Mouse (Mus musculus): Measurements from ENCODE around the gene Gm11011. TPM values are rescaled to one million over a fixed set of nuclear protein-coding genes. Genes with fewer than 3 reads are reported as not detected.

The Gm11011 gene
- polyA plus RNA-seq, 2 experiments, result not detected

GRCm38 (mm10) chr2:169589697-169590096 is 2.2 kb upstream of the Gm11011 start:
- ATAC-seq (ENCODE audit: low FRiP score, low read depth), result no peak

GRCm38 (mm10) chr2:169586688-169587087 is 857 bp downstream of the Gm11011 start:
- Histone ChIP-seq H3K4me2 (replicated peaks; ENCODE audit: low read depth, low read length, severe bottlenecking) (no peak overlapping the region), H3K36me3 (ENCODE audit: control insufficient read depth, insufficient read depth, low read length) (no peaks in the 10 kb centered on the region), H3K9me3 (ENCODE audit: control insufficient read depth, low read length) (no peaks in the 10 kb centered on the region), H3K4me1 (ENCODE audit: control insufficient read depth, insufficient read depth, low read length) (peaks cover 15% of the 10 kb centered on the region), H3K4me3 (replicated peaks; ENCODE audit: low read length) (no peak overlapping the region), H3K9ac (ENCODE audit: low read depth, low read length, severe bottlenecking) (no peak overlapping the region), H3K27me3 (ENCODE audit: control insufficient read depth, insufficient read depth, low read length) (no peaks in the 10 kb centered on the region), H3K27ac (replicated peaks; ENCODE audit: low read depth, low read length) (no peak overlapping the region)
- ATAC-seq (ENCODE audit: low FRiP score, low read depth), result no peak
- no peak for DNase-seq (ENCODE audit: low spot score)
- WGBS, result 83% methylated on average over 3 of the region's 3 CpGs
- TF ChIP-seq POLR2A (IDR thresholded peaks at IDR 0.05; ENCODE audit: borderline replicate concordance, extremely low read depth, insufficient read depth, insufficient read length), result no peak

More at GRCm38 (mm10) chr2:169589697-169590096, 2.2 kb upstream of the Gm11011 start:
- no peaks in the 10 kb centered on the region for H3K36me3 ChIP-seq (ENCODE audit: control insufficient read depth, insufficient read depth, low read length)
- DNase-seq (ENCODE audit: low spot score), result no peak
- no peak overlapping the region for H3K9ac ChIP-seq (ENCODE audit: low read depth, low read length, severe bottlenecking)
- H3K27ac ChIP-seq (replicated peaks; ENCODE audit: low read depth, low read length), result no peak overlapping the region
- peaks cover 15% of the 10 kb centered on the region for H3K4me1 ChIP-seq (ENCODE audit: control insufficient read depth, insufficient read depth, low read length)
- no peak for TF ChIP-seq POLR2A (IDR thresholded peaks at IDR 0.05; ENCODE audit: borderline replicate concordance, extremely low read depth, insufficient read depth, insufficient read length)
- 92% methylated on average over 10 of the region's 10 CpGs for WGBS
- H3K9me3 ChIP-seq (ENCODE audit: control insufficient read depth, low read length), result no peaks in the 10 kb centered on the region
- no peaks in the 10 kb centered on the region for H3K27me3 ChIP-seq (ENCODE audit: control insufficient read depth, insufficient read depth, low read length)
- no peak overlapping the region for H3K4me3 ChIP-seq (replicated peaks; ENCODE audit: low read length)
- no peak overlapping the region for H3K4me2 ChIP-seq (replicated peaks; ENCODE audit: low read depth, low read length, severe bottlenecking)

GRCm38 (mm10) chr2:169585631-169586285 is 1.8 kb downstream of the Gm11011 start:
- no peak for TF ChIP-seq POLR2A (IDR thresholded peaks at IDR 0.05; ENCODE audit: borderline replicate concordance, extremely low read depth, insufficient read depth, insufficient read length)
- DNase-seq (ENCODE audit: low spot score) (no peak), ATAC-seq (ENCODE audit: low FRiP score, low read depth) (no peak)
- H3K9ac ChIP-seq (ENCODE audit: low read depth, low read length, severe bottlenecking), result no peak overlapping the region
- no peaks in the 10 kb centered on the region for H3K27me3 ChIP-seq (ENCODE audit: control insufficient read depth, insufficient read depth, low read length)
- H3K36me3 ChIP-seq (ENCODE audit: control insufficient read depth, insufficient read depth, low read length), result no peaks in the 10 kb centered on the region
- H3K4me2 ChIP-seq (replicated peaks; ENCODE audit: low read depth, low read length, severe bottlenecking), result no peak overlapping the region
- no peaks in the 10 kb centered on the region for H3K9me3 ChIP-seq (ENCODE audit: control insufficient read depth, low read length)
- 72% methylated on average over 12 of the region's 12 CpGs for WGBS
- no peak overlapping the region for H3K27ac ChIP-seq (replicated peaks; ENCODE audit: low read depth, low read length)
- peaks cover 7% of the 10 kb centered on the region for H3K4me1 ChIP-seq (ENCODE audit: control insufficient read depth, insufficient read depth, low read length)
- H3K4me3 ChIP-seq (replicated peaks; ENCODE audit: low read length), result no peak overlapping the region

- TF ChIP-seq POLR2A (IDR thresholded peaks at IDR 0.05; ENCODE audit: borderline replicate concordance, extremely low read depth, insufficient read depth, insufficient read length), result no peak
Observed at GRCm38 (mm10) chr2:169584745-169585456, 2.6 kb downstream of the Gm11011 start.

GRCm38 (mm10) chr2:169583476-169583875 is 4.1 kb downstream of the Gm11011 start:
- Histone ChIP-seq H3K4me1 (ENCODE audit: control insufficient read depth, insufficient read depth, low read length) (0 out of 2 replicates have a peak, but pooled peaks cover 3% of the 10 kb centered on the region), H3K9ac (ENCODE audit: low read depth, low read length, severe bottlenecking) (no peak overlapping the region), H3K4me2 (replicated peaks; ENCODE audit: low read depth, low read length, severe bottlenecking) (no peak overlapping the region), H3K4me3 (replicated peaks; ENCODE audit: low read length) (no peak overlapping the region), H3K36me3 (ENCODE audit: control insufficient read depth, insufficient read depth, low read length) (no peaks in the 10 kb centered on the region), H3K27ac (replicated peaks; ENCODE audit: low read depth, low read length) (no peak overlapping the region), H3K27me3 (ENCODE audit: control insufficient read depth, insufficient read depth, low read length) (no peaks in the 10 kb centered on the region), H3K9me3 (ENCODE audit: control insufficient read depth, low read length) (no peaks in the 10 kb centered on the region)
- WGBS, result 74% methylated on average over 3 of the region's 3 CpGs
- TF ChIP-seq POLR2A (IDR thresholded peaks at IDR 0.05; ENCODE audit: borderline replicate concordance, extremely low read depth, insufficient read depth, insufficient read length), result no peak
- DNase-seq (ENCODE audit: low spot score), result no peak
- ATAC-seq (ENCODE audit: low FRiP score, low read depth), result no peak

More at GRCm38 (mm10) chr2:169584745-169585456, 2.6 kb downstream of the Gm11011 start:
- H3K9ac ChIP-seq (ENCODE audit: low read depth, low read length, severe bottlenecking), result no peak overlapping the region
- no peak overlapping the region for H3K27ac ChIP-seq (replicated peaks; ENCODE audit: low read depth, low read length)
- H3K27me3 ChIP-seq (ENCODE audit: control insufficient read depth, insufficient read depth, low read length), result no peaks in the 10 kb centered on the region
- ATAC-seq (ENCODE audit: low FRiP score, low read depth), result no peak
- 63% methylated on average over 15 of the region's 15 CpGs for WGBS
- no peaks in the 10 kb centered on the region for H3K9me3 ChIP-seq (ENCODE audit: control insufficient read depth, low read length)
- no peak overlapping the region for H3K4me2 ChIP-seq (replicated peaks; ENCODE audit: low read depth, low read length, severe bottlenecking)
- no peaks in the 10 kb centered on the region for H3K36me3 ChIP-seq (ENCODE audit: control insufficient read depth, insufficient read depth, low read length)
- 0 out of 2 replicates have a peak, but pooled peaks cover 3% of the 10 kb centered on the region for H3K4me1 ChIP-seq (ENCODE audit: control insufficient read depth, insufficient read depth, low read length)
- no peak overlapping the region for H3K4me3 ChIP-seq (replicated peaks; ENCODE audit: low read length)
- DNase-seq (ENCODE audit: low spot score), result no peak

Measured in limb, embryonic 14.5 days (tissue).